ENCODE assay signal across 25 mouse cellular contexts in genomic region chr6:18680712-18681111, GRCm38 (mm10).
DNase-seq lines count a peak whose midpoint lies in the region; ATAC-seq and TF ChIP-seq lines count a peak whose summit lies in the region.
"Had no signal": no experiment of that assay in that cellular context is flagged by ENCODE, and none has a peak within 500 bp of the region (broad histone marks: within the 10 kb centered on the region; RNA-seq: fewer than 3 reads in every experiment).

No protein-coding gene starts in this region.

- no peaks in the 10 kb centered on the region for H3K36me3 ChIP-seq in forebrain, postnatal 0 days (ENCODE audit: insufficient read depth)
- no peaks in the 10 kb centered on the region for H3K36me3 ChIP-seq in forebrain, embryonic 14.5 days (ENCODE audit: control insufficient read depth, insufficient read depth, low read length)
- H3K36me3 ChIP-seq: forebrain, embryonic 10.5 days; heart, embryonic 10.5 days; heart, embryonic 13.5 days had no signal

- TF ChIP-seq CTCF in forebrain, postnatal 0 days (IDR thresholded peaks at IDR 0.05; ENCODE audit: low read depth) = no peak

- H3K27me3 ChIP-seq in forebrain, postnatal 0 days (ENCODE audit: insufficient read depth, low read length) = no peaks in the 10 kb centered on the region
- H3K27me3 ChIP-seq in forebrain, embryonic 14.5 days (replicated peaks; ENCODE audit: control insufficient read depth, insufficient read depth, low read length) = no peaks in the 10 kb centered on the region
- H3K27me3 ChIP-seq: forebrain, embryonic 13.5 days; heart, embryonic 13.5 days had no signal

- no peaks in the 10 kb centered on the region for H3K4me1 ChIP-seq in forebrain, postnatal 0 days (ENCODE audit: insufficient read depth)
- H3K4me1 ChIP-seq in forebrain, embryonic 14.5 days (ENCODE audit: control insufficient read depth, insufficient read depth, low read length) = no peaks in the 10 kb centered on the region
- H3K4me1 ChIP-seq: forebrain, embryonic 10.5 days; forebrain, embryonic 13.5 days; heart, embryonic 10.5 days had no signal

- H3K9ac ChIP-seq in forebrain, postnatal 0 days = no peak overlapping the region
- no peak overlapping the region for H3K9ac ChIP-seq in forebrain, embryonic 14.5 days (ENCODE audit: low read length)
- H3K9ac ChIP-seq: forebrain, embryonic 13.5 days; heart, embryonic 13.5 days; hindbrain, embryonic 14.5 days had no signal

- no peak overlapping the region for H3K27ac ChIP-seq in forebrain, postnatal 0 days (ENCODE audit: low read depth, low read length)
- H3K27ac ChIP-seq in forebrain, embryonic 14.5 days (ENCODE audit: low read depth, low read length) = no peak overlapping the region
- H3K27ac ChIP-seq: forebrain, embryonic 10.5 days; forebrain, embryonic 13.5 days; heart, adult 2 months; heart, embryonic 10.5 days; heart, embryonic 13.5 days; hindbrain, embryonic 14.5 days; hindbrain, postnatal 0 days had no signal

- no peak overlapping the region for H3K4me2 ChIP-seq in forebrain, postnatal 0 days (ENCODE audit: low read depth)
- no peak overlapping the region for H3K4me2 ChIP-seq in forebrain, embryonic 14.5 days (ENCODE audit: low read length)
- H3K4me2 ChIP-seq: forebrain, embryonic 13.5 days; heart, embryonic 13.5 days; hindbrain, embryonic 14.5 days had no signal

- H3K9me3 ChIP-seq in forebrain, postnatal 0 days (ENCODE audit: low read length) = no peaks in the 10 kb centered on the region
- H3K9me3 ChIP-seq in forebrain, embryonic 14.5 days (replicated peaks; ENCODE audit: control insufficient read depth, low read length) = no peaks in the 10 kb centered on the region
- H3K9me3 ChIP-seq: forebrain, embryonic 10.5 days; forebrain, embryonic 13.5 days; heart, embryonic 10.5 days; heart, embryonic 13.5 days had no signal

- DNase-seq in forebrain, postnatal 0 days = no peak
- no peak for DNase-seq in forebrain, embryonic 14.5 days (ENCODE audit: low spot score)
- DNase-seq in layer of hippocampus, adult 11-12 months (ENCODE audit: low spot score) = peak; percentile 23
- no peak for DNase-seq in layer of hippocampus, adult 8-10 months (ENCODE audit: low spot score in 2 of 2)
- peak; percentile 52 for DNase-seq in layer of hippocampus, adult 9-11 months
- DNase-seq in layer of hippocampus, postnatal 25 days (ENCODE audit: extremely low spot score in 1 of 2, low spot score in 1 of 2) = no peak
- DNase-seq in right cerebral cortex, adult 18-20 months = peak; percentile 11
- no peak for DNase-seq in right cerebral cortex, postnatal 4 days
- DNase-seq: adrenal gland, adult 8-10 months; adrenal gland, postnatal 25 days; cerebellum, adult 18-20 months; cerebellum, adult 9-10 months; cerebellum, postnatal 14 days; gastrocnemius, postnatal 10 days; gastrocnemius, postnatal 36 days; heart, adult 2 months; heart, postnatal 14 days; heart, postnatal 4 days had no signal

- no peak overlapping the region for H3K4me3 ChIP-seq in forebrain, postnatal 0 days (ENCODE audit: low read depth, low read length)
- H3K4me3 ChIP-seq in forebrain, embryonic 14.5 days (ENCODE audit: low read depth, low read length) = no peak overlapping the region
- H3K4me3 ChIP-seq: forebrain, embryonic 10.5 days; forebrain, embryonic 13.5 days; heart, adult 2 months; heart, embryonic 10.5 days; heart, embryonic 13.5 days had no signal

- ATAC-seq in forebrain, postnatal 0 days = peak; percentile 69; the same call in 1 of the 2 replicates
- no peak for ATAC-seq in forebrain, embryonic 14.5 days
- ATAC-seq: activated CD4-positive, CD25-positive, alpha-beta regulatory T cell, adult 4 months; forebrain, embryonic 13.5 days; hindbrain, postnatal 0 days had no signal

Comparison
In these comparisons a context has a peak if more than half of its experiments do, and no peak if none do; other contexts are left out.
1. DNase-seq: peak in layer of hippocampus, adult 11-12 months (single experiment), layer of hippocampus, adult 9-11 months (single experiment) and right cerebral cortex, adult 18-20 months (single experiment); none in forebrain, postnatal 0 days (single experiment), forebrain, embryonic 14.5 days (single experiment), layer of hippocampus, adult 8-10 months (0 of 2), layer of hippocampus, postnatal 25 days (0 of 2) and right cerebral cortex, postnatal 4 days (single experiment).